Mouse (Mus musculus) forebrain, embryonic 15.5 days (tissue): ENCODE results near the gene Rab3gap1. TPM values are rescaled to one million over a fixed set of nuclear protein-coding genes. Genes with fewer than 3 reads are reported as not detected.
A peak's percentile ranks its signal among the peaks of the same experiment; 100 is the strongest.

Experiments used
- ATAC-seq: fragments of 200-750 bp; cut with Nextera tagmentation; replicated peaks from 2 replicates; pipeline ENCODE4 v1.8.0; 2017; ENCODE audit warnings: mild to moderate bottlenecking, moderate TSS enrichment, moderate library complexity
- H3K27ac ChIP-seq: fragments of 300-500 bp; sonication (generic); replicated peaks from 2 replicates; pipeline ENCODE4 v1.5.1; 2015; ENCODE audit warnings: mild to moderate bottlenecking, inconsistent platforms
- H3K27me3 ChIP-seq: fragments of 300-500 bp; sonication (generic); 2 replicates; pipeline ENCODE4 v1.6.1; 2015; ENCODE audit warnings: inconsistent platforms
- H3K36me3 ChIP-seq: fragments of 300-500 bp; sonication (generic); 2 replicates; pipeline ENCODE4 v1.6.1; 2015; ENCODE audit warnings: mild to moderate bottlenecking, inconsistent platforms
- H3K4me1 ChIP-seq: fragments of 300-500 bp; sonication (generic); 2 replicates; pipeline ENCODE4 v1.6.1; 2015; ENCODE audit warnings: inconsistent platforms
- H3K4me2 ChIP-seq: fragments of 300-500 bp; sonication (generic); replicated peaks from 2 replicates; pipeline ENCODE4 v1.6.1; 2015; ENCODE audit warnings: mild to moderate bottlenecking, inconsistent platforms
- H3K4me3 ChIP-seq: fragments of 300-500 bp; sonication (generic); 2 replicates; pipeline ENCODE4 v1.5.1; 2015; ENCODE audit warnings: mild to moderate bottlenecking, inconsistent platforms
- H3K9ac ChIP-seq: fragments of 300-500 bp; sonication (generic); replicated peaks from 2 replicates; pipeline ENCODE4 v1.6.1; 2015; ENCODE audit warnings: mild to moderate bottlenecking, inconsistent platforms
- H3K9me3 ChIP-seq: fragments of 300-500 bp; sonication (generic); 2 replicates; pipeline ENCODE4 v1.6.1; 2016; ENCODE audit warnings: inconsistent platforms
- WGBS: fragments of 180-500 bp; shearing (Covaris S2); methylation state at CpG from one replicate; pipeline ENCODE4 v1.1.7; 2015; ENCODE audit warnings: mixed read lengths; 5-methylcytosine and 5-hydroxymethylcytosine counted together
- polyA plus RNA-seq: library from polyadenylated mRNA; unstranded; fragments of >200 nt; fragmentation: Nextera tagmentation; extraction: Ambion mirVana; gene quantifications from 2 replicates; pipeline ENCODE4 v1.2.1, GENCODE M21; 2015

Rab3gap1 gene
- polyA plus RNA-seq, 1 experiment from 2014 or later = 19.2 TPM

- H3K4me3 ChIP-seq = no peak overlapping the region
- no peak overlapping the region for H3K27ac ChIP-seq
- H3K4me2 ChIP-seq = no peak overlapping the region
- no peaks in the 10 kb centered on the region for H3K4me1 ChIP-seq
- no peaks in the 10 kb centered on the region for H3K36me3 ChIP-seq
- WGBS = 93% methylated on average over 6 of the region's 6 CpGs
- no peaks in the 10 kb centered on the region for H3K27me3 ChIP-seq
- H3K9ac ChIP-seq = no peak overlapping the region
- no peaks in the 10 kb centered on the region for H3K9me3 ChIP-seq
- no peak for ATAC-seq
Measured at GRCm38 (mm10) chr1:127859799-127860400, 8.7 kb upstream of the Rab3gap1 start.

DNA sequence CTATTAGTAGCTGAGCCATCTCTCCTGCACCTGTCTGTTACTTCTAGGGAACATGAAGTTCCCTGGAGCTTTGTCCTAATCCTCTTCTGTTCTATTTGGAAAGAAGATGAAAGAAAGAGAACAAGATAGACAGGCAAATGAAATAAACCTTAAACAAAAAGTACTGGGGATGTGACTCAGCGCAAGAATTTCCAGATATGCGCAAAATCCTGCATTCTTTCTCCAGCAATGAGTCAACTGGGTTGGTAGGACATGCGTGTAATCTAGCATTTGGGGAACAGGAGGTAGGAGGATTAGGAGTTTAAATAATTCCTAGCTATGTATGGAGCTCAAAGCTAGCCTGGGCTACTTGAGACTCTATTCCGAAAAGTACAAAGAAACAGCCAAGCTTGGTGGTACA lies 8.1 kb upstream of the Rab3gap1 start:
- Histone ChIP-seq H3K36me3 (no peaks in the 10 kb centered on the region), H3K4me2 (no peak overlapping the region), H3K9me3 (no peaks in the 10 kb centered on the region), H3K9ac (no peak overlapping the region), H3K4me1 (no peaks in the 10 kb centered on the region), H3K4me3 (no peak overlapping the region), H3K27ac (no peak overlapping the region), H3K27me3 (no peaks in the 10 kb centered on the region)
- WGBS = 93% methylated on average over 4 of the region's 4 CpGs
- no peak for ATAC-seq

DNA sequence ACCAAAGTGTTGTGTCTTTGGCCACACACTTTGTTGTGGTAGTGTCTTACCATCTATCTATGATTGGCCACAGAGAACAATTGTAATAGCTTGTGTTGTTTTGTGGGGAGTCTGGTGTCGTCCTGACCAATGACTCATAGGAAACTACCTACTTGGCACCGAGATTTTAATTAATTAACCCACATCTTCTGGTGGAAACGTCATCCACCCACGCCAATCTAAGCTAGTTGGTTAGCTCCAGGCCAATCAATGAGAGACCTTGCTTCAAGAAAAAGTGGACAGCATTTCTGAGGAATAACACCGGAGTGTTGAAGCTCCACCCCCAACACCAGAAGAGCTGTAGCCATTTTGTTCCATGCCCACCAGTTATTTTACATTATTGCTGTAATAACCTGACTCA lies 6.7 kb upstream of the Rab3gap1 start:
- no peak for ATAC-seq
- no peak overlapping the region for H3K9ac ChIP-seq
- no peaks in the 10 kb centered on the region for H3K36me3 ChIP-seq
- H3K27me3 ChIP-seq = no peaks in the 10 kb centered on the region
- no peak overlapping the region for H3K27ac ChIP-seq
- H3K4me1 ChIP-seq = no peaks in the 10 kb centered on the region
- 88% methylated on average over 5 of the region's 5 CpGs for WGBS
- H3K9me3 ChIP-seq = no peaks in the 10 kb centered on the region
- H3K4me2 ChIP-seq = no peak overlapping the region
- no peak overlapping the region for H3K4me3 ChIP-seq

DNA sequence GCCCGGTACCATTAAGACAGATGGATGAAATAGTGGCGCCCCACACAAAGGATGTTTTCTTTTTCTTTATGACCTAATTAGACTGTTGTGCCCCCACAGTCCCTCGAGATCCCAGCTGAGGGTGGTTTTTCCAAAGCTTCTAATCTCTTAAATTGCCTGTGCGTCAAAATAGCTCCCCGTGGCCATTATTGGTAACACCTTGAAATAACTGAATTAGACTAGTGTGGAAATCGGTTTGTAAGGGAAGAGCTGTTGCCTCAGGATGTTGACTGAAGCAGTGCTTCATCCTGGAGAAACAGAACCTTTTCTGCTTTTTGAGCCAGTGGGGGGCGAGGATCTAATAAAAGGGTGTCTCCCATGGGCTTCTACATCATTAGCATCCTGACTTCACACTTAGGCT lies 4.8 kb upstream of the Rab3gap1 start:
- Histone ChIP-seq H3K27me3 (no peaks in the 10 kb centered on the region), H3K9me3 (no peaks in the 10 kb centered on the region), H3K4me1 (no peaks in the 10 kb centered on the region), H3K9ac (no peak overlapping the region), H3K4me3 (no peak overlapping the region), H3K27ac (no peak overlapping the region), H3K36me3 (no peaks in the 10 kb centered on the region), H3K4me2 (no peak overlapping the region)
- no peak for ATAC-seq
- 49% methylated on average over 7 of the region's 7 CpGs for WGBS

GRCm38 (mm10) chr1:127869276-127869675 lies 703 bp downstream of the Rab3gap1 start:
- Histone ChIP-seq H3K36me3 (peaks cover 11% of the 10 kb centered on the region; the same call in 1 of the 2 replicates), H3K4me1 (peaks cover 7% of the 10 kb centered on the region; the same call in 1 of the 2 replicates)
- 33% methylated on average over 8 of the region's 8 CpGs for WGBS

GRCm38 (mm10) chr1:127899401-127899800 lies 30.8 kb downstream of the Rab3gap1 start:
- H3K27ac ChIP-seq = no peak overlapping the region
- no peaks in the 10 kb centered on the region for H3K9me3 ChIP-seq
- peaks cover 3% of the 10 kb centered on the region; the same call in 1 of the 2 replicates for H3K36me3 ChIP-seq
- no peak overlapping the region for H3K4me3 ChIP-seq
- no peak for ATAC-seq
- no peak overlapping the region for H3K4me2 ChIP-seq
- WGBS = 81% methylated on average over 1 of the region's 1 CpGs
- no peaks in the 10 kb centered on the region for H3K4me1 ChIP-seq
- no peaks in the 10 kb centered on the region for H3K27me3 ChIP-seq
- no peak overlapping the region for H3K9ac ChIP-seq

More at GRCm38 (mm10) chr1:127869276-127869675, 703 bp downstream of the Rab3gap1 start:
- H3K4me3 ChIP-seq = peak overlapping the region; percentile 64
- ATAC-seq = no peak
- peak overlapping the region; percentile 60 for H3K4me2 ChIP-seq
- H3K9ac ChIP-seq = peak overlapping the region; percentile 66
- no peaks in the 10 kb centered on the region for H3K27me3 ChIP-seq
- no peaks in the 10 kb centered on the region for H3K9me3 ChIP-seq
- peak overlapping the region; percentile 79 for H3K27ac ChIP-seq

DNA sequence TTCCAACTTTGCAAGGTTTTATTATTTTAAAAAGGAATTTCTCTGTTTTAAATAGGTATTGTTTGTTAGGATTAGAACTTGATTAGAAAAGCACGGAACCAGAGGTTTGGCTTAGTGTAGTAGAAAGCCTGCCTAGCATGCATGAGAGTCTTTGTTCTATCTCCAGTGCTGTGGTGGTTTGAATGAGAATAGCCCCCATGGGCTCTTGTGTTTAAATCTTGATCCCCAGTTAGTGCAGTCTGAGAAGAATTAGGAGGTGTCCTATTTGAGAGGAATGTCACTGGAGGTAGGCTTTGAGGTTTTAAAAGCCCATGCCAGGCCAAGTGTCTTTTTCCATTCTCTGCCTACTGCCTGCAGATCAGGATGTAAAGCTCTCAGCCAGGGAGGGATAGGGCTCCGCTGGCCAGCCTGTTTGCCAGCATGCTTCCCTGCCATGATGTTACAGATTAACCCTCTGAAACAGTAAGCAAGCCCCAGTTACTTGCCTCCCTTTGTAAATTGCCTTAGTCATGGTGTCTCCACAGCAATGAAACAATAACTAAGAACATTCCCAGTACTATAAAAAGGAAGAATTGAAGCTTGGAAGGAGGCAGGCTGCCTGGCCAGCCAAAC lies 36.3 kb downstream of the Rab3gap1 start:
- 14% methylated on average over 2 of the region's 2 CpGs for WGBS
- H3K27ac ChIP-seq = no peak overlapping the region
- ATAC-seq = no peak

DNA sequence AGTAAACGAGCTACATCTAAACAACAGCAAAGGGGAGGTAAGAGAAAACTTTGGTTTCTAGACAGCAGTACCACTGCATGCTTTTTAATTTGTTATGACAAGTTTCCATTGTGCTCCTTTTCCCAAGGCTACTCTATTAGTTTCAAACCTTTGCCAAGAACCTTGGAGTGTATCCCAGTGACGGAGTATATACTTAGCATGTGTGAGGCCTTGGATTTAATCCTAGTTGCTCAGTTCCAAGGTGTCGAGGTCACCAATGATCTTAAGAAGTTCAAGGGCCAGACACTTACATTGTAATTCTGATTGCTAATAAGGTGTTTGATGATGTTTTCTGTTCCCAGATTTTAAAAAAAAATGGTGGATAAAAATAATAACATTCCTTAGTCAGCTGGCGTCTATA lies 44.5 kb downstream of the Rab3gap1 start:
- no peaks in the 10 kb centered on the region for H3K27me3 ChIP-seq
- H3K36me3 ChIP-seq = no peaks in the 10 kb centered on the region
- no peak overlapping the region for H3K4me3 ChIP-seq
- H3K9me3 ChIP-seq = no peaks in the 10 kb centered on the region
- no peak for ATAC-seq
- H3K4me2 ChIP-seq = no peak overlapping the region
- no peak overlapping the region for H3K27ac ChIP-seq
- H3K4me1 ChIP-seq = no peaks in the 10 kb centered on the region
- WGBS = 58% methylated on average over 4 of the region's 4 CpGs
- H3K9ac ChIP-seq = no peak overlapping the region

More for the DNA sequence above, 36.3 kb downstream of the Rab3gap1 start:
- H3K4me1 ChIP-seq = no peaks in the 10 kb centered on the region
- no peak overlapping the region for H3K4me2 ChIP-seq
- H3K9me3 ChIP-seq = no peaks in the 10 kb centered on the region
- H3K27me3 ChIP-seq = no peaks in the 10 kb centered on the region
- H3K36me3 ChIP-seq = 0 out of 2 replicates have a peak, but pooled peaks cover 2% of the 10 kb centered on the region
- H3K4me3 ChIP-seq = no peak overlapping the region
- no peak overlapping the region for H3K9ac ChIP-seq

GRCm38 (mm10) chr1:127915316-127915715 lies 46.7 kb downstream of the Rab3gap1 start:
- 93% methylated on average over 6 of the region's 6 CpGs for WGBS
- H3K36me3 ChIP-seq = no peaks in the 10 kb centered on the region; the same call in 1 of the 2 replicates

GRCm38 (mm10) chr1:127915802-127916201 lies 47.2 kb downstream of the Rab3gap1 start:
- WGBS = 68% methylated on average over 1 of the region's 1 CpGs
- Histone ChIP-seq H3K27ac (no peak overlapping the region), H3K4me1 (no peaks in the 10 kb centered on the region), H3K4me2 (no peak overlapping the region), H3K9me3 (no peaks in the 10 kb centered on the region), H3K36me3 (no peaks in the 10 kb centered on the region; the same call in 1 of the 2 replicates), H3K9ac (no peak overlapping the region), H3K27me3 (no peaks in the 10 kb centered on the region), H3K4me3 (no peak overlapping the region)
- ATAC-seq = no peak

More at GRCm38 (mm10) chr1:127915316-127915715, 46.7 kb downstream of the Rab3gap1 start:
- no peak for ATAC-seq
- Histone ChIP-seq H3K4me3 (no peak overlapping the region), H3K4me1 (no peaks in the 10 kb centered on the region), H3K27ac (no peak overlapping the region), H3K9me3 (no peaks in the 10 kb centered on the region), H3K9ac (no peak overlapping the region), H3K27me3 (no peaks in the 10 kb centered on the region), H3K4me2 (no peak overlapping the region)

- H3K36me3 ChIP-seq = peaks cover 41% of the 10 kb centered on the region
- no peak overlapping the region for H3K27ac ChIP-seq
- H3K4me1 ChIP-seq = no peaks in the 10 kb centered on the region
- no peak overlapping the region for H3K4me3 ChIP-seq
- no peak overlapping the region for H3K9ac ChIP-seq
- 96% methylated on average over 2 of the region's 2 CpGs for WGBS
- no peaks in the 10 kb centered on the region for H3K27me3 ChIP-seq
- no peak overlapping the region for H3K4me2 ChIP-seq
- no peaks in the 10 kb centered on the region for H3K9me3 ChIP-seq
- no peak for ATAC-seq
Measured at GRCm38 (mm10) chr1:127933405-127933804, 64.8 kb downstream of the Rab3gap1 start.

- Histone ChIP-seq H3K9me3 (no peaks in the 10 kb centered on the region), H3K27ac (no peak overlapping the region), H3K36me3 (peaks cover 49% of the 10 kb centered on the region), H3K4me3 (no peak overlapping the region), H3K4me2 (no peak overlapping the region), H3K4me1 (no peaks in the 10 kb centered on the region), H3K27me3 (no peaks in the 10 kb centered on the region), H3K9ac (no peak overlapping the region)
- 95% methylated on average over 5 of the region's 5 CpGs for WGBS
- ATAC-seq = no peak
Measured at GRCm38 (mm10) chr1:127934322-127934721, 65.7 kb downstream of the Rab3gap1 start.
